Mouse (Mus musculus): ENCODE measurements around the gene Dmpk.
"Not testable (repeated sequence)": the region's sequence is repeated elsewhere in the genome, so short reads cannot be mapped to it uniquely, and the experiment has no call there.

DNA sequence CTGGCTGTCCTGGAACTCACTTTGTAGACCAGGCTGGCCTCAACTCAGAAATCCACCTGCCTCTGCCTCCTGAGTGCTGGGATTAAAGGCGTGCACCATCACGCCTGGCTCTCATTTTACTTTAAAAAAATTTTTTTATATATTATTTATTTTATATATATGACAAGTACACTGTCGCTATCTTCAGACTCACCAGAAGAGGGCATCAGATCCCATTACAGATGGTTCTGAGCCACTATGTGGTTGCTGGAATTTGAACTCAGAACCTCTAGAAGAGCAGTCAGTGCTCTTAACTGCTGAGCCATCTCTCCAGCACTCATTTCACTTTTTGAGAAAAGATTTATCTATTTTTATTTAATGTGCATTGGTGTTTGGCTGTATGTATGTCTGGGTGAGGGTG, 12.6 kb upstream of the Dmpk start:
- not testable (repeated sequence) for TF ChIP-seq CTCF (IDR thresholded peaks at IDR 0.05; ENCODE audit: borderline replicate concordance, insufficient read depth, low read length); POLR2A (IDR thresholded peaks at IDR 0.05; ENCODE audit: low read depth, low read length)

All from embryonic fibroblast, embryonic 13.5 days (primary cell).